Mouse (Mus musculus) ES-E14 (cell line): ENCODE measurements around the gene Washc2. TPM values are rescaled to one million over a fixed set of nuclear protein-coding genes. Genes with fewer than 3 reads are reported as not detected.
"Not testable (repeated sequence)": the region's sequence is repeated elsewhere in the genome, so short reads cannot be mapped to it uniquely, and the experiment has no call there.

Source experiments
- DNase-seq: peaks from one replicate; pipeline ENCODE4 v3.0.0-alpha.2; 2013; ENCODE audit warnings: low read depth, low spot score
- H3K27ac ChIP-seq: 2 replicates; pipeline ENCODE4 v1.5.1; 2012; ENCODE audit warnings: low read depth, mild to moderate bottlenecking, low read length, moderate library complexity, mixed read lengths; ENCODE audit not compliant: poor library complexity, insufficient read depth, severe bottlenecking
- H3K36me3 ChIP-seq: 2 replicates; pipeline ENCODE4 v1.6.1; 2012; ENCODE audit warnings: mild to moderate bottlenecking, low read length, moderate library complexity, mixed read lengths; ENCODE audit not compliant: control insufficient read depth, poor library complexity, insufficient read depth, severe bottlenecking
- H3K4me1 ChIP-seq, 2 experiments: fragments of 150-350 bp in 1 of 2; sonication (generic) in 1 of 2; 2 replicates each; pipeline ENCODE4 v1.6.1; 2012; ENCODE audit warnings: low read length in 2 of 2, mild to moderate bottlenecking in 1 of 2, mixed read lengths in 1 of 2; ENCODE audit not compliant: control insufficient read depth in 2 of 2, insufficient read depth in 2 of 2, poor library complexity in 1 of 2
- H3K4me3 ChIP-seq, 2 experiments: fragments of 150-350 bp in 1 of 2; sonication (generic) in 1 of 2; 2 replicates each; pipeline ENCODE4 v1.5.1; 2012; ENCODE audit warnings: low read length in 2 of 2, low read depth in 1 of 2, mild to moderate bottlenecking in 1 of 2, mixed read lengths in 1 of 2; ENCODE audit not compliant: insufficient read depth in 1 of 2, poor library complexity in 1 of 2, severe bottlenecking in 1 of 2
- H3K9ac ChIP-seq: 2 replicates; pipeline ENCODE4 v1.6.1; 2012; ENCODE audit warnings: low read depth, mild to moderate bottlenecking, low read length, mixed read lengths; ENCODE audit not compliant: poor library complexity, insufficient read depth, severe bottlenecking
- H3K9me3 ChIP-seq: fragments of 150-350 bp; sonication (generic); 2 replicates; pipeline ENCODE4 v1.6.1; 2012; ENCODE audit warnings: low read depth, mild to moderate bottlenecking, low read length; ENCODE audit not compliant: control insufficient read depth, insufficient read depth
- CHD2 ChIP-seq: IDR thresholded peaks from 2 replicates; pipeline ENCODE4 v1.6.1; 2014; ENCODE audit warnings: mild to moderate bottlenecking, low read depth, low read length, inconsistent platforms
- HCFC1 ChIP-seq: IDR thresholded peaks from 2 replicates; pipeline ENCODE4 v1.6.1; 2012; ENCODE audit warnings: low read length, inconsistent platforms, borderline replicate concordance; ENCODE audit not compliant: insufficient read depth
- MAFK ChIP-seq: IDR thresholded peaks from 2 replicates; pipeline ENCODE4 v1.6.1; 2014; ENCODE audit warnings: mild to moderate bottlenecking, low read depth, low read length, inconsistent platforms; ENCODE audit not compliant: insufficient read depth
- ZC3H11A ChIP-seq: IDR thresholded peaks from 2 replicates; pipeline ENCODE4 v1.6.1; 2012; ENCODE audit warnings: low read depth, mild to moderate bottlenecking, inconsistent platforms, low read length, borderline replicate concordance
- ZNF384 ChIP-seq: IDR thresholded peaks from 2 replicates; pipeline ENCODE4 v1.6.1; 2012; ENCODE audit warnings: low read depth, low read length, inconsistent platforms
- in situ Hi-C, 2 experiments: fragments of 600-800 bp; cut with MboI; formaldehyde crosslinking; loops; one replicate each; pipeline ENCODE4 v1.15.1; 2025; ENCODE audit warnings: low sequenced_read_pairs in 2 of 2, inconsistent platforms in 1 of 2; ENCODE audit not compliant: unreplicated experiment in 2 of 2
- total RNA-seq: library from RNA; depleted of rRNA; stranded (reverse); fragments of 300-350 nt; gene quantifications from 2 replicates; pipeline ENCODE4 v1.2.3, GENCODE M21; 2012

Washc2 gene
- total RNA-seq, 1 experiment, result 70.6 TPM

- Histone ChIP-seq H3K36me3 (peaks cover 40% of the 10 kb centered on the region), H3K27ac (no peak overlapping the region), H3K4me1 (no peaks in the 10 kb centered on the region), H3K9me3 (peaks cover 2% of the 10 kb centered on the region; the same call in 1 of the 2 replicates), H3K9ac (no peak overlapping the region), H3K4me3 (no peak overlapping the region)
- in situ Hi-C loops, result no loop called here
- no peak for DNase-seq
- TF ChIP-seq MAFK (no peak), ZC3H11A (no peak), CHD2 (no peak), HCFC1 (no peak), ZNF384 (no peak)
Measured at GRCm38 (mm10) chr6:116227767-116228166, 19.9 kb downstream of the Washc2 start.

DNA sequence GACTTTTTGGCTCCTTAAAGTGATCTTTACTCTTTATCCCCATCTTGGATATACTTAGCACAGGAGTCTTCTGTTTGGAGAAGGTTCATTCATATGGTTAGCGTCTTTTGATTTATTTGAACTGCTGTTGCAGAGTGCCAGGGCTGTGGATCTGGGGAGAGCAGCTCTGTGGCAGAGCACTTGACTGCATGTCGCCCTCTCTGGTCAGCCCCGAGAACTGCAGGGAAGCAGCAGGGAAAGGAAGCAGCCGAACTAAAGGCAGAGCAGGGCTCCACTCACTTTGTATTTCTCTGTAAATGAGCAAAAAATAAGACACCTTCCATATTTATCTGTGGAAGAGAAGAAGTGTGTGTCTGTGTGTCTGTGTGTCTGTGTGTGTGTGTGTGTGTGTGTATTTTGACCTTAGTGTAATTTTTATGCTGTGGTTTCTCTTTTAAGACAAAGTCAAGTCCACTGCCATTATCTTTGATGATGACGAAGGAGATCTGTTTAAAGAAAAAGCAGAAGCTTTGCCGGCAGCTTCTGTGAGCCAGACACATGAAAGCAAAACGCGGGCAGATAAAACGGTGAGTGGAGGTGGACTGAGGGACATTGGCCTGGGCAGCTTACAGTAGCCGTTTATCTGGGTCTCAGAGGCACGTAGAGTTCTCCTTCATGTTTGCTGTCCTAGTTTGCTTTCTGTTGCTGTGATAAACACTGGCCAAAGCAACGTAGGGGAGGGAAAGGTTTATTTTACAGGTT, 21.1 kb downstream of the Washc2 start:
- Histone ChIP-seq H3K36me3 (peaks cover 42% of the 10 kb centered on the region), H3K4me3 (no peak overlapping the region), H3K27ac (no peak overlapping the region), H3K9me3 (peaks cover 2% of the 10 kb centered on the region; the same call in 1 of the 2 replicates), H3K4me1 (no peaks in the 10 kb centered on the region), H3K9ac (no peak overlapping the region)
- in situ Hi-C loops, result no loop called here
- TF ChIP-seq HCFC1 (no peak), MAFK (no peak), ZNF384 (no peak), ZC3H11A (no peak), CHD2 (no peak)
- peak; percentile 47 for DNase-seq

DNA sequence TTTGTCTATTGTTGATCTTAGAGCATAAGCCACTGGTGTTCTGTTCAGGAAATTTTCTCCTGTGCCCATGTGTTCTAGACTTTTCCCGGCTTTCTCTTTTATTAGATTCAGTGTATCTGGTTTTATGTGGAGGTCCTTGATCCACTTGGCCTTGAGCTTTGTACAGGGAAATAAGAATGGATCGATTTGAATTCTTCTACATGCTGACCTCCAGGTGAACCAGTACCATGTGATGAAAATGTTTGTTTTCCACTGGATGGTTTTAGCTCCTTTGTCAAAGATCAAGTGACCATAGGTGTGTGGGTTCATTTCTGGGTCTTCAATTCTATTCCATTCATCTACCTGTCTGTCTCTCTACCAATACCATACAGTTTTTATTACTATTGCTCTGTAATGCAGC, 27.0 kb downstream of the Washc2 start:
- H3K27ac ChIP-seq, in situ Hi-C loops, DNase-seq, H3K9ac ChIP-seq, H3K9me3 ChIP-seq, H3K4me3 ChIP-seq, H3K4me1 ChIP-seq: not testable (repeated sequence)
- peaks cover 38% of the 10 kb centered on the region for H3K36me3 ChIP-seq

DNA sequence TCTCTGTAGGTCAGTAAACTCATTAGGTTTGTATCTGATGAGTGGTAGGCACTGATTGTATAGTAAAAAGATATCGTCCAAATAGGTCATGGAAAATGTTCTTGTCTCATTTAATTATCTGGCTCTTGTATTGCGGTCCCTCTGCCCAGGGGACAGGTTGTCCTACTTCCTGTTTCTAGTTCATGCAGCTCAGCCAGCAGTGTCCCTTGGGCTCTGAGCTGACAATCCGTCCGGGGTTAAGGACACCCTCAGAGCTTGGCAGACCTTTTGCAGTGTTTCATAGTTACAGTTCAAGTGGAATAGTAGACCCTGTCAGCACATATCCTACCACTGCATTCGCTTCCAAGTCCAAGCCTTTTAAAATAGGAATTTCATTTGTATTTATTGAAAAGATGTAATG, 27.5 kb downstream of the Washc2 start:
- H3K36me3 ChIP-seq, result peaks cover 38% of the 10 kb centered on the region
- TF ChIP-seq CHD2, result no peak
- H3K4me1 ChIP-seq, result no peaks in the 10 kb centered on the region
- DNase-seq, result no peak
- H3K9ac ChIP-seq, result no peak overlapping the region
- H3K9me3 ChIP-seq, result peaks cover 6% of the 10 kb centered on the region; the same call in 1 of the 2 replicates
- H3K27ac ChIP-seq, result no peak overlapping the region
- H3K4me3 ChIP-seq, result no peak overlapping the region
- in situ Hi-C loops, result no loop called here

GRCm38 (mm10) chr6:116238083-116238482, 30.2 kb downstream of the Washc2 start:
- no peak overlapping the region for H3K4me3 ChIP-seq
- in situ Hi-C loops, result no loop called here
- TF ChIP-seq ZNF384 (no peak), ZC3H11A (no peak), MAFK (no peak), CHD2 (no peak), HCFC1 (no peak)
- H3K9me3 ChIP-seq, result peaks cover 12% of the 10 kb centered on the region
- no peak for DNase-seq
- no peaks in the 10 kb centered on the region for H3K4me1 ChIP-seq
- no peak overlapping the region for H3K9ac ChIP-seq
- H3K36me3 ChIP-seq, result peaks cover 41% of the 10 kb centered on the region
- no peak overlapping the region for H3K27ac ChIP-seq
